Mouse (Mus musculus) intestine, postnatal 0 days (tissue): ENCODE measurements at regions not wholly inside any gene's neighbourhood (a gene's known extent, or its start where the extent isn't known, plus 50 kb on each side); places are given as distances from the start of the nearest gene placed in this dataset.

Experiments
- ATAC-seq: fragments of 200-750 bp; cut with Nextera tagmentation; 2 replicates; pipeline ENCODE4 v1.8.0; 2017; ENCODE audit warnings: mild to moderate bottlenecking, moderate TSS enrichment, moderate library complexity
- H3K27ac ChIP-seq: fragments of 300-500 bp; sonication (generic); 2 replicates; pipeline ENCODE4 v1.5.1; 2014; ENCODE audit warnings: mild to moderate bottlenecking, low read depth, low read length, moderate library complexity
- H3K27me3 ChIP-seq: fragments of 300-500 bp; sonication (generic); replicated peaks from 2 replicates; pipeline ENCODE4 v1.6.1; 2014; ENCODE audit warnings: low read length, mixed read lengths; ENCODE audit not compliant: control insufficient read depth, insufficient read depth
- H3K36me3 ChIP-seq: fragments of 300-500 bp; sonication (generic); 2 replicates; pipeline ENCODE4 v1.6.1; 2014; ENCODE audit warnings: mild to moderate bottlenecking, moderate library complexity; ENCODE audit not compliant: control insufficient read depth, insufficient read depth
- H3K4me1 ChIP-seq: fragments of 300-500 bp; sonication (generic); replicated peaks from 2 replicates; pipeline ENCODE4 v1.6.1; 2014; ENCODE audit warnings: antibody characterized with exemption, low read length, mixed read lengths; ENCODE audit not compliant: control insufficient read depth, insufficient read depth
- H3K4me2 ChIP-seq: fragments of 300-500 bp; sonication (generic); replicated peaks from 2 replicates; pipeline ENCODE4 v1.6.1; 2014; ENCODE audit warnings: low read depth, mild to moderate bottlenecking, moderate library complexity
- H3K4me3 ChIP-seq: fragments of 300-500 bp; sonication (generic); 2 replicates; pipeline ENCODE4 v1.5.1; 2014; ENCODE audit warnings: low read depth, low read length
- H3K9ac ChIP-seq: fragments of 300-500 bp; sonication (generic); 2 replicates; pipeline ENCODE4 v1.6.1; 2014; ENCODE audit warnings: mild to moderate bottlenecking, low read depth, low read length
- H3K9me3 ChIP-seq: fragments of 300-500 bp; sonication (generic); 2 replicates; pipeline ENCODE4 v1.6.1; 2016; ENCODE audit warnings: mixed run types; ENCODE audit not compliant: control insufficient read depth
- CTCF ChIP-seq: sonication (generic); IDR thresholded peaks from 2 replicates; pipeline ENCODE4 v1.5.1; 2016; ENCODE audit warnings: low read depth, mild to moderate bottlenecking, control low read depth, antibody characterized with exemption, moderate library complexity
- WGBS: fragments of 180-500 bp; shearing (Covaris S2); extraction: QIAGEN DNeasy Blood & Tissue Kit; methylation state at CpG from one replicate; pipeline ENCODE4 v1.1.7; 2014; 5-methylcytosine and 5-hydroxymethylcytosine counted together

- TF ChIP-seq CTCF = no peak
- Histone ChIP-seq H3K4me2 (no peak overlapping the region), H3K36me3 (no peaks in the 10 kb centered on the region), H3K9me3 (no peaks in the 10 kb centered on the region), H3K27ac (no peak overlapping the region), H3K4me1 (no peaks in the 10 kb centered on the region), H3K27me3 (no peaks in the 10 kb centered on the region), H3K4me3 (no peak overlapping the region), H3K9ac (no peak overlapping the region)
- WGBS = 88% methylated on average over 4 of the region's 4 CpGs
- no peak for ATAC-seq
These were observed 103.1 kb upstream of the Bmper start for GRCm38 (mm10) chr9:23119811-23120210.

GRCm38 (mm10) chr9:23120814-23121213 is 102.1 kb upstream of the Bmper start:
- no peaks in the 10 kb centered on the region for H3K36me3 ChIP-seq
- TF ChIP-seq CTCF = no peak
- no peaks in the 10 kb centered on the region for H3K27me3 ChIP-seq
- H3K4me3 ChIP-seq = no peak overlapping the region
- H3K9ac ChIP-seq = no peak overlapping the region
- ATAC-seq = no peak
- 96% methylated on average over 2 of the region's 2 CpGs for WGBS
- H3K27ac ChIP-seq = no peak overlapping the region
- H3K4me2 ChIP-seq = no peak overlapping the region
- H3K9me3 ChIP-seq = no peaks in the 10 kb centered on the region
- no peaks in the 10 kb centered on the region for H3K4me1 ChIP-seq

- H3K9me3 ChIP-seq = no peaks in the 10 kb centered on the region
- no peak overlapping the region for H3K4me3 ChIP-seq
- H3K4me2 ChIP-seq = no peak overlapping the region
- WGBS = 83% methylated on average over 5 of the region's 5 CpGs
- no peak for ATAC-seq
- no peaks in the 10 kb centered on the region for H3K4me1 ChIP-seq
- H3K36me3 ChIP-seq = no peaks in the 10 kb centered on the region
- H3K9ac ChIP-seq = no peak overlapping the region
- no peak overlapping the region for H3K27ac ChIP-seq
- H3K27me3 ChIP-seq = no peaks in the 10 kb centered on the region
- TF ChIP-seq CTCF = no peak
These were observed 100.4 kb upstream of the Bmper start for GRCm38 (mm10) chr9:23122524-23122923.

- Histone ChIP-seq H3K9me3 (no peaks in the 10 kb centered on the region), H3K9ac (no peak overlapping the region), H3K4me1 (no peaks in the 10 kb centered on the region), H3K27me3 (no peaks in the 10 kb centered on the region), H3K27ac (no peak overlapping the region), H3K4me3 (no peak overlapping the region), H3K36me3 (no peaks in the 10 kb centered on the region), H3K4me2 (no peak overlapping the region)
- 83% methylated on average over 3 of the region's 3 CpGs for WGBS
- ATAC-seq = no peak
- TF ChIP-seq CTCF = no peak
These were observed 99.4 kb upstream of the Bmper start for GRCm38 (mm10) chr9:23123452-23123851.

- H3K36me3 ChIP-seq = no peaks in the 10 kb centered on the region
- no peaks in the 10 kb centered on the region for H3K4me1 ChIP-seq
- ATAC-seq = no peak
- no peak for TF ChIP-seq CTCF
- no peak overlapping the region for H3K4me3 ChIP-seq
- no peak overlapping the region for H3K27ac ChIP-seq
- 66% methylated on average over 10 of the region's 10 CpGs for WGBS
- H3K4me2 ChIP-seq = no peak overlapping the region
- no peak overlapping the region for H3K9ac ChIP-seq
- no peaks in the 10 kb centered on the region for H3K9me3 ChIP-seq
- no peaks in the 10 kb centered on the region for H3K27me3 ChIP-seq
These were observed 96.8 kb upstream of the Bmper start for GRCm38 (mm10) chr9:23125761-23126704.

- no peak for ATAC-seq
- H3K36me3 ChIP-seq = no peaks in the 10 kb centered on the region
- no peaks in the 10 kb centered on the region for H3K27me3 ChIP-seq
- no peak overlapping the region for H3K27ac ChIP-seq
- no peak overlapping the region for H3K9ac ChIP-seq
- H3K4me3 ChIP-seq = no peak overlapping the region
- H3K4me2 ChIP-seq = no peak overlapping the region
- WGBS = 46% methylated on average over 9 of the region's 9 CpGs
- no peaks in the 10 kb centered on the region for H3K9me3 ChIP-seq
- H3K4me1 ChIP-seq = no peaks in the 10 kb centered on the region
- no peak for TF ChIP-seq CTCF
These were observed 95.4 kb upstream of the Bmper start for GRCm38 (mm10) chr9:23127338-23128017.
